8 mouse cellular contexts compared by ENCODE assay signal in the genomic region with DNA sequence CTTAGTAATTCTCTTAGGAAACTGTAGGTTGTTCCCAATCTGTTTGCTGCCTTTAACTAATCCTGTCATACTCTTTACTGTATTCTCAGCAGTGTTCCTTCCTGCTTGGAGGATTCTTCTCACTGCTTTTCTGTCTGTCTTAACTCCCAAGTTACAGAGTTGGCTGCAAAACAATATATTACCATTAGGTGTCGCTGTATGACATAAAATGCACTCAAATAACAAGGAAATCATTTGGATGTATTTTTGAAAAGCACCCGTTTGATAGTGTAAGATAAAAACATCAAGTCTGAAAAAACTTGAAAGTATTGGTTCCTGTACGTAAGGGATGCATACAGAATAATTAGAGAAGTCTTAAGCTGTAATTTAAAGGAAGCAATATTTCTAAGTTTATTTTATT.
A peak's percentile ranks its signal among the peaks of the same experiment; 100 is the strongest.
DNase-seq lines count a peak whose midpoint lies in the region; ATAC-seq lines count a peak whose summit lies in the region.

No protein-coding gene starts in this region.

- H3K36me3 ChIP-seq in heart, embryonic 10.5 days = no peaks in the 10 kb centered on the region
- no peaks in the 10 kb centered on the region for H3K36me3 ChIP-seq in neural tube, embryonic 11.5 days (ENCODE audit: control insufficient read depth, insufficient read depth, low read length)
- no peaks in the 10 kb centered on the region for H3K36me3 ChIP-seq in embryonic facial prominence, embryonic 14.5 days (ENCODE audit: control insufficient read depth, insufficient read depth, low read length)
- no peaks in the 10 kb centered on the region for H3K36me3 ChIP-seq in midbrain, embryonic 15.5 days (replicated peaks)

- H3K4me2 ChIP-seq in neural tube, embryonic 11.5 days (ENCODE audit: low read depth) = no peak overlapping the region
- no peak overlapping the region for H3K4me2 ChIP-seq in embryonic facial prominence, embryonic 14.5 days (ENCODE audit: low read depth, low read length)
- no peak overlapping the region for H3K4me2 ChIP-seq in midbrain, embryonic 15.5 days

- WGBS in heart, embryonic 10.5 days = 16% methylated on average over 3 of the region's 3 CpGs
- 24% methylated on average over 3 of the region's 3 CpGs for WGBS in neural tube, embryonic 11.5 days
- WGBS in embryonic facial prominence, embryonic 14.5 days = 9% methylated on average over 3 of the region's 3 CpGs
- 7% methylated on average over 3 of the region's 3 CpGs for WGBS in midbrain, embryonic 15.5 days

- H3K9me3 ChIP-seq in heart, embryonic 10.5 days = no peaks in the 10 kb centered on the region
- H3K9me3 ChIP-seq in neural tube, embryonic 11.5 days (ENCODE audit: control insufficient read depth, low read length) = no peaks in the 10 kb centered on the region
- H3K9me3 ChIP-seq in embryonic facial prominence, embryonic 14.5 days (ENCODE audit: control insufficient read depth, low read length) = no peaks in the 10 kb centered on the region
- no peaks in the 10 kb centered on the region for H3K9me3 ChIP-seq in midbrain, embryonic 15.5 days

- DNase-seq in heart, adult 18-20 months = peak; percentile 1 to 40
- no peak for DNase-seq in heart, embryonic 10.5 days (ENCODE audit: low spot score)
- DNase-seq in neural tube, embryonic 11.5 days (ENCODE audit: low spot score) = peak; percentile 40
- no peak for DNase-seq in neural tube, embryonic 10.5 days (ENCODE audit: extremely low spot score, low spot score)
- peak; percentile 70 for DNase-seq in embryonic facial prominence, embryonic 14.5 days (ENCODE audit: low spot score)
- no peak for DNase-seq in spleen, postnatal 4 days (ENCODE audit: low spot score in 2 of 2)
- no peak for DNase-seq in right cerebral cortex, postnatal 4 days

- H3K27me3 ChIP-seq in heart, embryonic 10.5 days (ENCODE audit: insufficient read depth, poor library complexity, severe bottlenecking) = no peaks in the 10 kb centered on the region
- no peaks in the 10 kb centered on the region for H3K27me3 ChIP-seq in neural tube, embryonic 11.5 days (ENCODE audit: control insufficient read depth, insufficient read depth, low read length)
- H3K27me3 ChIP-seq in embryonic facial prominence, embryonic 14.5 days (replicated peaks; ENCODE audit: control insufficient read depth, insufficient read depth, low read length) = no peaks in the 10 kb centered on the region
- H3K27me3 ChIP-seq in midbrain, embryonic 15.5 days (replicated peaks) = no peaks in the 10 kb centered on the region

- H3K4me1 ChIP-seq in heart, embryonic 10.5 days = no peaks in the 10 kb centered on the region
- H3K4me1 ChIP-seq in neural tube, embryonic 11.5 days (ENCODE audit: control insufficient read depth, insufficient read depth, low read length) = no peaks in the 10 kb centered on the region
- H3K4me1 ChIP-seq in embryonic facial prominence, embryonic 14.5 days (ENCODE audit: control insufficient read depth, insufficient read depth, low read length) = no peaks in the 10 kb centered on the region
- H3K4me1 ChIP-seq in midbrain, embryonic 15.5 days = no peaks in the 10 kb centered on the region

- no peak overlapping the region for H3K27ac ChIP-seq in heart, embryonic 10.5 days
- no peak overlapping the region for H3K27ac ChIP-seq in neural tube, embryonic 11.5 days (ENCODE audit: low read depth, low read length)
- H3K27ac ChIP-seq in embryonic facial prominence, embryonic 14.5 days (replicated peaks; ENCODE audit: low read depth, low read length) = no peak overlapping the region
- H3K27ac ChIP-seq in midbrain, embryonic 15.5 days = no peak overlapping the region

- H3K4me3 ChIP-seq in heart, embryonic 10.5 days = no peak overlapping the region
- H3K4me3 ChIP-seq in neural tube, embryonic 11.5 days (ENCODE audit: low read depth, low read length) = no peak overlapping the region
- no peak overlapping the region for H3K4me3 ChIP-seq in embryonic facial prominence, embryonic 14.5 days (ENCODE audit: low read depth, low read length)
- no peak overlapping the region for H3K4me3 ChIP-seq in midbrain, embryonic 15.5 days

- H3K9ac ChIP-seq in neural tube, embryonic 11.5 days (ENCODE audit: low read length) = no peak overlapping the region
- H3K9ac ChIP-seq in embryonic facial prominence, embryonic 14.5 days (ENCODE audit: low read depth, low read length) = no peak overlapping the region
- no peak overlapping the region for H3K9ac ChIP-seq in midbrain, embryonic 15.5 days

- ATAC-seq in neural tube, embryonic 11.5 days (ENCODE audit: insufficient read depth, low FRiP score, low TSS enrichment) = no peak
- no peak for ATAC-seq in embryonic facial prominence, embryonic 14.5 days (ENCODE audit: low read depth)
- peak; percentile 62 for ATAC-seq in midbrain, embryonic 15.5 days (replicated peaks)

Comparison
In these comparisons a context has a peak if more than half of its experiments do, and no peak if none do; other contexts are left out.
1. DNase-seq: peak in heart, adult 18-20 months (2 of 2), neural tube, embryonic 11.5 days (single experiment) and embryonic facial prominence, embryonic 14.5 days (single experiment); none in heart, embryonic 10.5 days (single experiment), neural tube, embryonic 10.5 days (single experiment), spleen, postnatal 4 days (0 of 2) and right cerebral cortex, postnatal 4 days (single experiment).